Mouse (Mus musculus) ES-Bruce4 (cell line): ENCODE data around the gene Prss23.

Experiments
- CTCF ChIP-seq: IDR thresholded peaks from one replicate; pipeline ENCODE4 v1.8.1; 2011; ENCODE audit warnings: low read depth, low read length
- EP300 ChIP-seq: IDR thresholded peaks from 2 replicates; pipeline ENCODE4 v1.6.1; 2011; ENCODE audit warnings: low read depth, low read length; ENCODE audit not compliant: insufficient read depth
- POLR2A ChIP-seq: IDR thresholded peaks from one replicate; pipeline ENCODE4 v1.8.1; 2011; ENCODE audit warnings: low read length; ENCODE audit not compliant: insufficient read depth

DNA sequence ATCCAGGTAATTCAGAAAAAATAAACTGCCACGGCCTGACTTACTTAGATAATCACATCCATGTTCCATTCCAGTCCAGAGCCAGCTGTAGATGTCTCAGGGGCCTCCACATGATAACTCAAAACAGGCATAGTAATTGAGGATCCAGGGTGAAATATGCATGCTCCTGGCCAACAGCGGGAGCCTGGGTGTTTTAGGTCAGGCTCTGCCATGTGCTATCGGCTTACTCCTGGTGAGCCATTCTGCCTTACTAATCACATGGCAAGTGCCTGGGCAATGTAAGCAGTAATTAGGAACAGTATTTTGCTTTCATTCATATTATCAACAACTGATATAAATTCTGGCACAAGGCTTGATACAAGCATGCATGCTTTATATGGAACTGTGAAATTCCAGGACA lies 65.6 kb downstream of the Prss23 start:
- TF ChIP-seq POLR2A (no peak), CTCF (no peak), EP300 (no peak)
